Mouse (Mus musculus): ENCODE data around the gene Syt12.

DNA sequence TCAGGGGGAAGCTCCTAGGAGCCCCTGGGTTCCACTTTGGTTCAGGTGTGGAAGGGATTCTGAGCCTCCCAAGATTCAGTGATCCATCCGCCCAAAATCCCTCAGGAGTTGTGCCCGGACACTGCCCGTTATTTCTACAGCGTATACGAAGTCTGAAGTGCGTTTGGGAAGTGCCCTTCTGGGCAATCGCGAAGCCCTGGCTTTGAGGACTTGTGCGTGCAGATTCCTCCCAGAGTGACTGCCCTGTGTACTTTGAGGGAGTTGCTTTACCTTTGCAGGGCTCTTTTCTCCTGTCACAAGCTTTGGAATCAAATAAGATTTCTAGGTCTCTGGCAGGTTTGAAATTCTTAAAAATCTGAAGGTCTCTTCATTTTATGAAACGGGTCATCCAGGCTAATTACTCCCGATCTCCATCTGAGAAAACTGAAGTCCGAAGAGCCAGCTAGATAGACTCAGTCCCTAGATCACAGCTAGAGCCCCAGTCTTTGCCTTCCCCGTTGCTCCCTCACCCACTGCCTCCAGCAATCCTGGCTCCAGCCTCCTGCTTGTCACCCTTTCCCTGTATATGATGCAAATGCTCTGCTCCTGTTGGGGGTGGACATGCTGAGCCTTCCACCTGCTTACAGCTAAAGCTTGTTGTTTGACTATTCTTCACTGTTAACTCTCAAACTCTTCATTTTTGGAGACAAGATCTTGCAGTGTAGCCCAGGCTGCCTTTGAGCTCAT, 34.0 kb upstream of the Syt12 start:
- TF ChIP-seq GATA1 (IDR thresholded peaks at IDR 0.05; ENCODE audit: borderline replicate concordance, low read length): no peak
- no peak for TF ChIP-seq FLI1 (IDR thresholded peaks at IDR 0.05; ENCODE audit: low read length)
